Mouse (Mus musculus): ENCODE measurements around the gene Txndc5. TPM values are rescaled to one million over a fixed set of nuclear protein-coding genes. Genes with fewer than 3 reads are reported as not detected.

Gene Txndc5
- polyA plus RNA-seq, 1 experiment from 2014 or later, result 225 TPM

- no peak for ATAC-seq (ENCODE audit: insufficient number of reproducible peaks, insufficient read depth, low FRiP score, low TSS enrichment, low read depth)
- Histone ChIP-seq H3K27me3 (no peaks in the 10 kb centered on the region), H3K4me1 (no peaks in the 10 kb centered on the region), H3K27ac (no peak overlapping the region), H3K9ac (no peak overlapping the region), H3K4me3 (no peak overlapping the region), H3K4me2 (no peak overlapping the region), H3K36me3 (peaks cover 81% of the 10 kb centered on the region), H3K9me3 (no peaks in the 10 kb centered on the region)
- 87% methylated on average over 12 of the region's 12 CpGs for WGBS
Measured at GRCm38 (mm10) chr13:38501314-38501713, 27.3 kb downstream of the Txndc5 start.

- Histone ChIP-seq H3K27me3 (no peaks in the 10 kb centered on the region), H3K9me3 (no peaks in the 10 kb centered on the region), H3K9ac (no peak overlapping the region), H3K36me3 (peaks cover 35% of the 10 kb centered on the region), H3K27ac (no peak overlapping the region), H3K4me2 (no peak overlapping the region), H3K4me1 (no peaks in the 10 kb centered on the region), H3K4me3 (no peak overlapping the region)
- WGBS, result 55% methylated on average over 3 of the region's 3 CpGs
- ATAC-seq (ENCODE audit: insufficient number of reproducible peaks, insufficient read depth, low FRiP score, low TSS enrichment, low read depth), result no peak
Measured at GRCm38 (mm10) chr13:38496715-38497114, 31.9 kb downstream of the Txndc5 start.

- no peak for ATAC-seq (ENCODE audit: insufficient number of reproducible peaks, insufficient read depth, low FRiP score, low TSS enrichment, low read depth)
- Histone ChIP-seq H3K27me3 (no peaks in the 10 kb centered on the region), H3K36me3 (0 out of 2 replicates have a peak, but pooled peaks cover 2% of the 10 kb centered on the region), H3K4me3 (no peak overlapping the region), H3K27ac (no peak overlapping the region), H3K4me2 (no peak overlapping the region), H3K4me1 (no peaks in the 10 kb centered on the region), H3K9me3 (no peaks in the 10 kb centered on the region), H3K9ac (no peak overlapping the region)
- WGBS, result 84% methylated on average over 6 of the region's 6 CpGs
Measured at GRCm38 (mm10) chr13:38486767-38487166, 41.9 kb downstream of the Txndc5 start.

- H3K27ac ChIP-seq, result no peak overlapping the region
- no peak overlapping the region for H3K4me2 ChIP-seq
- ATAC-seq (ENCODE audit: insufficient number of reproducible peaks, insufficient read depth, low FRiP score, low TSS enrichment, low read depth), result no peak
- 86% methylated on average over 5 of the region's 5 CpGs for WGBS
- no peaks in the 10 kb centered on the region for H3K9me3 ChIP-seq
- no peaks in the 10 kb centered on the region for H3K4me1 ChIP-seq
- no peaks in the 10 kb centered on the region for H3K27me3 ChIP-seq
- no peak overlapping the region for H3K4me3 ChIP-seq
- no peak overlapping the region for H3K9ac ChIP-seq
- H3K36me3 ChIP-seq, result 0 out of 2 replicates have a peak, but pooled peaks cover 2% of the 10 kb centered on the region
Measured at GRCm38 (mm10) chr13:38484701-38485100, 43.9 kb downstream of the Txndc5 start.

GRCm38 (mm10) chr13:38481021-38481420 is 47.6 kb downstream of the Txndc5 start:
- Histone ChIP-seq H3K4me2 (no peak overlapping the region), H3K4me3 (no peak overlapping the region), H3K27ac (no peak overlapping the region), H3K9me3 (no peaks in the 10 kb centered on the region), H3K9ac (no peak overlapping the region), H3K27me3 (no peaks in the 10 kb centered on the region), H3K36me3 (0 out of 2 replicates have a peak, but pooled peaks cover 2% of the 10 kb centered on the region), H3K4me1 (peaks cover 12% of the 10 kb centered on the region)
- no peak for ATAC-seq (ENCODE audit: insufficient number of reproducible peaks, insufficient read depth, low FRiP score, low TSS enrichment, low read depth)
- WGBS, result 88% methylated on average over 7 of the region's 7 CpGs

- WGBS, result 9% methylated on average over 8 of the region's 8 CpGs
- H3K9me3 ChIP-seq, result no peaks in the 10 kb centered on the region
- no peaks in the 10 kb centered on the region for H3K27me3 ChIP-seq
- H3K9ac ChIP-seq, result no peak overlapping the region
- H3K36me3 ChIP-seq, result no peaks in the 10 kb centered on the region
- peaks cover 12% of the 10 kb centered on the region for H3K4me1 ChIP-seq
- no peak for ATAC-seq (ENCODE audit: insufficient number of reproducible peaks, insufficient read depth, low FRiP score, low TSS enrichment, low read depth)
- H3K27ac ChIP-seq, result peak overlapping the region; percentile 17
- H3K4me2 ChIP-seq, result peak overlapping the region; percentile 10; the same call in 1 of the 2 replicates
- H3K4me3 ChIP-seq, result no peak overlapping the region
Measured at GRCm38 (mm10) chr13:38476936-38477335, 51.7 kb downstream of the Txndc5 start.

- ATAC-seq (ENCODE audit: insufficient number of reproducible peaks, insufficient read depth, low FRiP score, low TSS enrichment, low read depth), result no peak
- H3K4me3 ChIP-seq, result no peak overlapping the region
- no peaks in the 10 kb centered on the region for H3K27me3 ChIP-seq
- H3K9ac ChIP-seq, result no peak overlapping the region
- no peak overlapping the region for H3K4me2 ChIP-seq
- 87% methylated on average over 6 of the region's 6 CpGs for WGBS
- peaks cover 12% of the 10 kb centered on the region for H3K4me1 ChIP-seq
- no peaks in the 10 kb centered on the region for H3K9me3 ChIP-seq
- H3K27ac ChIP-seq, result no peak overlapping the region
- no peaks in the 10 kb centered on the region for H3K36me3 ChIP-seq
Measured at GRCm38 (mm10) chr13:38473497-38473896, 55.1 kb downstream of the Txndc5 start.

GRCm38 (mm10) chr13:38472636-38473035 is 56.0 kb downstream of the Txndc5 start:
- Histone ChIP-seq H3K4me3 (no peak overlapping the region), H3K4me1 (peaks cover 9% of the 10 kb centered on the region), H3K36me3 (no peaks in the 10 kb centered on the region), H3K27ac (no peak overlapping the region), H3K4me2 (no peak overlapping the region), H3K9me3 (no peaks in the 10 kb centered on the region), H3K9ac (no peak overlapping the region), H3K27me3 (no peaks in the 10 kb centered on the region)
- no peak for ATAC-seq (ENCODE audit: insufficient number of reproducible peaks, insufficient read depth, low FRiP score, low TSS enrichment, low read depth)
- 94% methylated on average over 4 of the region's 4 CpGs for WGBS

GRCm38 (mm10) chr13:38470882-38471281 is 57.7 kb downstream of the Txndc5 start:
- H3K4me2 ChIP-seq, result no peak overlapping the region
- H3K9ac ChIP-seq, result no peak overlapping the region
- H3K4me3 ChIP-seq, result no peak overlapping the region
- no peaks in the 10 kb centered on the region for H3K27me3 ChIP-seq
- ATAC-seq (ENCODE audit: insufficient number of reproducible peaks, insufficient read depth, low FRiP score, low TSS enrichment, low read depth), result no peak
- no peak overlapping the region for H3K27ac ChIP-seq
- 67% methylated on average over 5 of the region's 5 CpGs for WGBS
- no peaks in the 10 kb centered on the region for H3K4me1 ChIP-seq
- H3K9me3 ChIP-seq, result no peaks in the 10 kb centered on the region
- H3K36me3 ChIP-seq, result no peaks in the 10 kb centered on the region

- H3K36me3 ChIP-seq, result no peaks in the 10 kb centered on the region
- H3K4me2 ChIP-seq, result no peak overlapping the region
- H3K9me3 ChIP-seq, result no peaks in the 10 kb centered on the region
- H3K27ac ChIP-seq, result no peak overlapping the region
- no peak overlapping the region for H3K4me3 ChIP-seq
- H3K9ac ChIP-seq, result no peak overlapping the region
- no peaks in the 10 kb centered on the region for H3K4me1 ChIP-seq
- H3K27me3 ChIP-seq, result no peaks in the 10 kb centered on the region
- WGBS, result 83% methylated on average over 1 of the region's 1 CpGs
- no peak for ATAC-seq (ENCODE audit: insufficient number of reproducible peaks, insufficient read depth, low FRiP score, low TSS enrichment, low read depth)
Measured at GRCm38 (mm10) chr13:38463410-38463809, 65.2 kb downstream of the Txndc5 start.

GRCm38 (mm10) chr13:38451446-38451845 is 77.2 kb downstream of the Txndc5 start:
- WGBS, result 51% methylated on average over 5 of the region's 5 CpGs
- H3K4me1 ChIP-seq, result peaks cover 15% of the 10 kb centered on the region
- H3K9me3 ChIP-seq, result no peaks in the 10 kb centered on the region
- H3K4me3 ChIP-seq, result no peak overlapping the region
- ATAC-seq (ENCODE audit: insufficient number of reproducible peaks, insufficient read depth, low FRiP score, low TSS enrichment, low read depth), result no peak
- H3K36me3 ChIP-seq, result no peaks in the 10 kb centered on the region
- H3K9ac ChIP-seq, result no peak overlapping the region
- no peak overlapping the region for H3K4me2 ChIP-seq
- H3K27me3 ChIP-seq, result no peaks in the 10 kb centered on the region
- H3K27ac ChIP-seq, result peak overlapping the region; percentile 64; the same call in 1 of the 2 replicates
